Mouse (Mus musculus) embryonic facial prominence, embryonic 15.5 days (tissue): ENCODE results near the gene Limch1. TPM values are rescaled to one million over a fixed set of nuclear protein-coding genes. Genes with fewer than 3 reads are reported as not detected.
A peak's percentile ranks its signal among the peaks of the same experiment; 100 is the strongest.

Source experiments
- ATAC-seq: fragments of 200-750 bp; cut with Nextera tagmentation; 2 replicates; pipeline ENCODE4 v1.8.0; 2017; ENCODE audit warnings: low read depth, moderate TSS enrichment; ENCODE audit not compliant: insufficient number of reproducible peaks, low FRiP score, low TSS enrichment
- H3K27ac ChIP-seq: fragments of 300-500 bp; sonication (generic); replicated peaks from 2 replicates; pipeline ENCODE4 v1.5.1; 2015; ENCODE audit warnings: mild to moderate bottlenecking, inconsistent platforms
- H3K27me3 ChIP-seq: fragments of 300-500 bp; sonication (generic); 2 replicates; pipeline ENCODE4 v1.6.1; 2015; ENCODE audit warnings: inconsistent platforms
- H3K36me3 ChIP-seq: fragments of 300-500 bp; sonication (generic); 2 replicates; pipeline ENCODE4 v1.6.1; 2015; ENCODE audit warnings: mild to moderate bottlenecking, inconsistent platforms
- H3K4me1 ChIP-seq: fragments of 300-500 bp; sonication (generic); 2 replicates; pipeline ENCODE4 v1.6.1; 2015; ENCODE audit warnings: inconsistent platforms
- H3K4me2 ChIP-seq: fragments of 300-500 bp; sonication (generic); replicated peaks from 2 replicates; pipeline ENCODE4 v1.6.1; 2015; ENCODE audit warnings: mild to moderate bottlenecking, inconsistent platforms
- H3K4me3 ChIP-seq: fragments of 300-500 bp; sonication (generic); replicated peaks from 2 replicates; pipeline ENCODE4 v1.5.1; 2015; ENCODE audit warnings: mild to moderate bottlenecking, inconsistent platforms
- H3K9ac ChIP-seq: fragments of 300-500 bp; sonication (generic); 2 replicates; pipeline ENCODE4 v1.6.1; 2015; ENCODE audit warnings: inconsistent platforms
- H3K9me3 ChIP-seq: fragments of 300-500 bp; sonication (generic); replicated peaks from 2 replicates; pipeline ENCODE4 v1.6.1; 2016; ENCODE audit warnings: inconsistent platforms
- WGBS: fragments of 180-500 bp; shearing (Covaris S2); methylation state at CpG from one replicate; pipeline ENCODE4 v1.1.7; 2015; 5-methylcytosine and 5-hydroxymethylcytosine counted together
- polyA plus RNA-seq: library from polyadenylated mRNA; unstranded; fragments of >200 nt; fragmentation: Nextera tagmentation; extraction: Ambion mirVana; gene quantifications from 2 replicates; pipeline ENCODE4 v1.2.1, GENCODE M21; 2015

The Limch1 gene
- polyA plus RNA-seq, 1 experiment from 2014 or later, result 85.9 TPM

DNA sequence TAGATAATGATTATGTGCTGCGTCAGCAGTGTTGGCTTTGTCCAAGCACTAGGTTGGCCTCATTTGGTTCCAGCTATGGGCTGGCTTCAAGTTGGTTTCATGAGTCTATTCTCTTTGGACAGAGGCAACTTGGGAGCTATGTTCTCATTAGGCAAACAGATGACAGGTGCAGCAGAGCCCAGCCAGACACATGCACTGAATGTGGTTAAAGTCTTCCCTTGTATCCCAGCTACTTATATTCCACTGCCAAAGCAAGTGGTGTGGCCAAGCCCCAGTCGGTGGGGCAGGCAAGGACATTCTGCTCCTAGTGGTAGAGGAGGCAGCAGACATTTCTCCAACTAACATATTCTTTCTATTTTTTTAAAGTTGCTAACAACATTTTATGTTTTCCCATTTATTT lies 16.4 kb downstream of the Limch1 start:
- Histone ChIP-seq H3K9ac (no peak overlapping the region), H3K4me2 (no peak overlapping the region), H3K27me3 (no peaks in the 10 kb centered on the region), H3K4me1 (0 out of 2 replicates have a peak, but pooled peaks cover 1% of the 10 kb centered on the region), H3K36me3 (no peaks in the 10 kb centered on the region), H3K27ac (no peak overlapping the region), H3K9me3 (no peaks in the 10 kb centered on the region), H3K4me3 (no peak overlapping the region)
- ATAC-seq, result no peak
- WGBS, result 84% methylated on average over 2 of the region's 2 CpGs

DNA sequence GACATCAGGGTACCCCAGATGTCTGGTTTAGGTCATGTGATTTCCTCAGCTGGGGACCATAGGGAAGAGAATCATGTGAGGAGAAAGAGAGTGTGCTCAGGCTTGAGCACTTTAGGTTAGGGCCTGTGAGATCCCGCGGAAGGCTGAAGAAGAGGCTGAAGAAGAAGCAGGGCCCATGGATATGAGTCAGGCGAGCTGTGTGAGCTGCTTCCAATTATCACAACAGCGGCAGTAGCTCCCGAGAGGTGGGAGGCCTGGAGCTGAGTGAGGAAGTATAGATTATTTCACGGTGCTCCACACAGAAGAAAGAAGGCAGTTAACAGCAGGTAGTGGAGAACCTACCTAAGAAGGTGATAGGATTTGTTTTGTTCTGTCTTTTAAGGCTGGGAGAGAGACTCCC lies 18.5 kb downstream of the Limch1 start:
- no peak overlapping the region for H3K4me2 ChIP-seq
- 54% methylated on average over 6 of the region's 6 CpGs for WGBS
- no peak overlapping the region for H3K27ac ChIP-seq
- no peaks in the 10 kb centered on the region for H3K27me3 ChIP-seq
- no peak overlapping the region for H3K9ac ChIP-seq
- peaks cover 9% of the 10 kb centered on the region; the same call in 1 of the 2 replicates for H3K4me1 ChIP-seq
- no peaks in the 10 kb centered on the region for H3K9me3 ChIP-seq
- H3K4me3 ChIP-seq, result no peak overlapping the region
- no peaks in the 10 kb centered on the region for H3K36me3 ChIP-seq
- no peak for ATAC-seq

DNA sequence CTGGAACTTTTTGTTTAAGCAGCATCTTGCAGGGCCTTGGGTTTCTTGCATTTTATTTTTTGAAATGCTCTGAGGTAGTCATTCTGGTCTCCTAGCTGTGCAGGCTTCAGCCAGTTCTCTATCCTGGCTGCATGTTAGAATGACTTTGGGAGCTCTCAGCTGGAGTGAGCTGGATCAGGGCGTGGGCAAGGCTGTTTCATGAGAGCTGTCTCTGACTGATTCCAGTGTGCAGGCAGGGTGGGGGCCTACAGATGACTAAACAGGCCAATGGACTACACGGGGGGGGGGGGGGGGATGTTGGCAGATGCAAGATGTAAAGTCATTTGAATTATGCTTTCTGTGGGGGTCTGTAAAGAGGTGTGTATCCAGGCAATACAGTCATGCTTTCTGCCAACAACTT lies 20.3 kb downstream of the Limch1 start:
- ATAC-seq, result no peak
- no peak overlapping the region for H3K9ac ChIP-seq
- H3K9me3 ChIP-seq, result no peaks in the 10 kb centered on the region
- no peaks in the 10 kb centered on the region for H3K36me3 ChIP-seq
- no peaks in the 10 kb centered on the region for H3K27me3 ChIP-seq
- H3K4me3 ChIP-seq, result no peak overlapping the region
- peaks cover 9% of the 10 kb centered on the region; the same call in 1 of the 2 replicates for H3K4me1 ChIP-seq
- WGBS, result 75% methylated on average over 2 of the region's 2 CpGs
- H3K27ac ChIP-seq, result no peak overlapping the region
- H3K4me2 ChIP-seq, result no peak overlapping the region

DNA sequence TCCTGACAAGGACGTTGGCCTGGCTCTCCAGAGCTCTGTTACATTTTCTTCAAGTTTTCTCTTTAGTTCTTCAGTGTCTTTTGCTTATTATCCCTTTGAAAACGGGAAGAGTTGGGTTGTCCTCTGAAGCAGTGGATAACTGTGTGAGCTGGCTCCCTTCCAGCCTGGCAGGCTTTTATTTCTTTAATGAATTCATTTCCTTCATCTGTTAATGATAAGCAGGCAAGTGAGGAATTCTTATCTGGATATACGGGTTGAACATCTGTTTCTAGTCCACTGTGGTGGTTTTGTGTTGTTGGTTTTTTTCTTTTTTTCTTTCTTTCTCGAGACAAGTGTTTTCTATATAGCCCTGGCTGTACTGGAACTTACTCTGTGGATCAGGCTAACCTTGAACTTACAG lies 22.4 kb downstream of the Limch1 start:
- H3K4me2 ChIP-seq, result no peak overlapping the region
- H3K27me3 ChIP-seq, result no peaks in the 10 kb centered on the region
- no peak overlapping the region for H3K9ac ChIP-seq
- H3K27ac ChIP-seq, result 0 out of 2 replicates have a peak overlapping the region, but pooled peaks have one; percentile 5
- H3K9me3 ChIP-seq, result no peaks in the 10 kb centered on the region
- H3K4me3 ChIP-seq, result no peak overlapping the region
- WGBS, result 12% methylated on average over 4 of the region's 4 CpGs
- no peaks in the 10 kb centered on the region for H3K36me3 ChIP-seq
- peaks cover 9% of the 10 kb centered on the region; the same call in 1 of the 2 replicates for H3K4me1 ChIP-seq
- no peak for ATAC-seq

DNA sequence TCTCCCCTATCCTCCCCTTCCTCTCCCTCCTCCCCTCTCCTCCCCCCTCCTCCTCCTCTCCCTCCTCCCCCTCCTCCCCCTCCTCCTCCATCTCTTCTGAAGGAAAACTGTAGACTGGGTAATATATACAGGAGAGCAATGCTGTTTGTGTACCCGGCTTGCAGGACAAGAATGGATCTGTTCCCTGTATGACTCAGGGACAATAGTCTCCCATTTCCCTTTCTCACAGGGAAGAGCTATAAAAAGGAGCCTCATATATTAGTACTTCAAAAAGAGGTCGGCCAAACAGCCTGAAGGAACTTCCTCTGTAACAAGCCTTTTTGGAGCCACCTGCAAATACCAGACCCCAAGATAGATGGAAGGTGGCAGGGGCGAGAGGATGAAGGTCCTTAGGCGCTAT lies 23.4 kb downstream of the Limch1 start:
- H3K27ac ChIP-seq, result no peak overlapping the region
- no peak for ATAC-seq
- H3K4me2 ChIP-seq, result no peak overlapping the region
- no peaks in the 10 kb centered on the region for H3K36me3 ChIP-seq
- H3K4me3 ChIP-seq, result no peak overlapping the region
- peaks cover 9% of the 10 kb centered on the region; the same call in 1 of the 2 replicates for H3K4me1 ChIP-seq
- 67% methylated on average over 4 of the region's 4 CpGs for WGBS
- no peak overlapping the region for H3K9ac ChIP-seq
- H3K27me3 ChIP-seq, result no peaks in the 10 kb centered on the region
- H3K9me3 ChIP-seq, result no peaks in the 10 kb centered on the region

DNA sequence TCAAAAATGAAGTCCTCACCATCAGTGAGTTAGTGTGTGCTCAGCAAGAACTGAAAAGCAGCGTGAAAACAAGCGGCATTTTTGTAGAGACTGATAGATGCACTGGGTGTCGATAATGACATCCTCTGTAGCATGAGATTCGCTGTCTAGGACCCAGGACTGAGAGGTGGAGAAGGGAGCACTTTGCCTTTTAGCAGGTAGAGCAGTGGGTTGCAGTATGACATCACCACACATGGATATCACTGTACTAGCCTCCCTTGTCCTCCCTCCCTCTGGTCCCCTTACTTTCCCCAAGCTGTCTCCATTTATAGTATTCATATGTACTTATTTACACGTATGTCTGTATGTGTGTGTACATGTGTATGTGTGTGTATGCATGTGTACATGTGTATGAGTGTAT lies 23.9 kb downstream of the Limch1 start:
- WGBS, result 86% methylated on average over 5 of the region's 5 CpGs
- no peaks in the 10 kb centered on the region for H3K9me3 ChIP-seq
- no peak overlapping the region for H3K4me3 ChIP-seq
- no peak for ATAC-seq
- H3K4me2 ChIP-seq, result no peak overlapping the region
- no peaks in the 10 kb centered on the region for H3K36me3 ChIP-seq
- peaks cover 9% of the 10 kb centered on the region; the same call in 1 of the 2 replicates for H3K4me1 ChIP-seq
- no peak overlapping the region for H3K27ac ChIP-seq
- no peaks in the 10 kb centered on the region for H3K27me3 ChIP-seq
- no peak overlapping the region for H3K9ac ChIP-seq

DNA sequence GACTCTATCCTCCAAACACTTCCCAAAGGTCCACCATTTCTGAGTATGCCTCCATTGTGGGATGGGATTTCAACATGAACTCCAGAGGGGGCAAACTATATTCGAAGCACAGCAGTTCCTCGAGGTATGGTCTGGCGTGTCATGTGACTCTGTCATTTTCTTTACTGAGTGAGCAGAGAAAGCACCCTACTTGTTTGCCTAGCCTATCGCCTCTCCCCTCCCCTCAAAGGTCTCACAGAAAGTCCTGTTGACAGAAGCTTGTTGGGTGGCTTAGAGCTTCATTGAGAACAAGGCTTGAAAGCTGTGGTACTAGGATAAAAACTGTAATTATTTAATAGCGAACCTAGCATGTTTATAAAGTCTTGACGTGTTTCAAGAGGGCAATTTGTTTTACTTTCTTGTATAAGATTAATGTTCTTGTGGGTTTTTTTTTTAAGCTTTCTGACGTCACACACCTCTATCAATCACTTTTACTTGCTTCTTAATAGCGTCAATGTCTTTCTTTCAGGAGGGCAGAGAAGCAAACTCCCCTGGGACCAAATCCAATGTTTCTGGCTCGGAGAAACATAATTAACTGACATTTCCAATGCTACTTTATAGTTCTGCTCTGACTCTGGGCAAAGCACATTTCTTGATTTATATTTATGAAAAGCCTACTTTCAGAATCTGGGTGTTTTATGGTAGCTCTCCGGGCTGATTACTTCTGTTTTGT lies 32.5 kb downstream of the Limch1 start:
- no peak overlapping the region for H3K9ac ChIP-seq
- ATAC-seq, result no peak
- 72% methylated on average over 10 of the region's 10 CpGs for WGBS
- H3K4me1 ChIP-seq, result peaks cover 8% of the 10 kb centered on the region; the same call in 1 of the 2 replicates
- no peak overlapping the region for H3K27ac ChIP-seq
- H3K27me3 ChIP-seq, result no peaks in the 10 kb centered on the region
- no peaks in the 10 kb centered on the region for H3K36me3 ChIP-seq
- H3K4me2 ChIP-seq, result no peak overlapping the region
- H3K9me3 ChIP-seq, result no peaks in the 10 kb centered on the region
- H3K4me3 ChIP-seq, result no peak overlapping the region

DNA sequence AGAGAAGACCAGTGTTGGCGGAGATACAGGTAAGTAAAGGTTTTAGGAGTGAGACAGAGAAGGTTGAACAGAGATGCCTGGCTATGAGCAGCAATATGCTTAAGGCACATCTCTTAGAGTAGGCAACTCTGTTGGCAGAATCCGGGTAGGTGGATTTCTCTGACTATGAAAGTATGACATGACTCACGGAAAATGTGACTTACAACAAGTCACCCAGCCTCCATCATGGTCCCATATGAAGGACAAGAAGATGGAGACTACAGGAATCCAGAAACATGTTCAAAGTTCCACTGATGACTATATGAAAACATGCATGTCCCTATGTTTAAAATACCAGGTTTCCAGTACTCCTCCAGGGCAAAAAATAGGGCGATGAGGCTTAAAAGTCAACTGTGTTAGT lies 34.7 kb downstream of the Limch1 start:
- no peak overlapping the region for H3K27ac ChIP-seq
- ATAC-seq, result no peak
- H3K27me3 ChIP-seq, result no peaks in the 10 kb centered on the region
- peaks cover 8% of the 10 kb centered on the region; the same call in 1 of the 2 replicates for H3K4me1 ChIP-seq
- WGBS, result 92% methylated on average over 4 of the region's 4 CpGs
- no peak overlapping the region for H3K4me3 ChIP-seq
- no peak overlapping the region for H3K4me2 ChIP-seq
- no peaks in the 10 kb centered on the region for H3K9me3 ChIP-seq
- no peak overlapping the region for H3K9ac ChIP-seq
- no peaks in the 10 kb centered on the region for H3K36me3 ChIP-seq

DNA sequence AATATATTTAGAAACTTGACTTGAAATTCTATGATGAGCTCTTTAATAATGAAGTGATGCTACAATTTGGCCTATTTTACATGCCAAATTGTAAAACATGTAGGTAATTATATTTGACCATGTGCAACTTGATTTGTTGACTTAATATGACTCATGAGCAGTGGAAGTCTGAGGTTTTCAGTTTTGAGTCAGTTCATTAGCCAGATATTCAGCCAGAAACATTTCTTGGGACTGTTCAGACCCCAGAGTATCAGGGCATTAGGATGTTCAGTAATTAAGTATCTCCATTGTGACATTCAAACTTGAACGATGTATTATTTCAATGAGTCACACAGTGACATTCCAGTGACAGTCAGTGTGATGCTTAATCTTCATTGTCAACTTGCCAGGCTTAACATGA lies 35.9 kb downstream of the Limch1 start:
- Histone ChIP-seq H3K4me2 (no peak overlapping the region), H3K27me3 (no peaks in the 10 kb centered on the region), H3K4me1 (peaks cover 6% of the 10 kb centered on the region; the same call in 1 of the 2 replicates), H3K36me3 (no peaks in the 10 kb centered on the region), H3K9me3 (no peaks in the 10 kb centered on the region), H3K27ac (no peak overlapping the region), H3K9ac (no peak overlapping the region), H3K4me3 (no peak overlapping the region)
- ATAC-seq, result no peak
- 73% methylated on average over 1 of the region's 1 CpGs for WGBS

DNA sequence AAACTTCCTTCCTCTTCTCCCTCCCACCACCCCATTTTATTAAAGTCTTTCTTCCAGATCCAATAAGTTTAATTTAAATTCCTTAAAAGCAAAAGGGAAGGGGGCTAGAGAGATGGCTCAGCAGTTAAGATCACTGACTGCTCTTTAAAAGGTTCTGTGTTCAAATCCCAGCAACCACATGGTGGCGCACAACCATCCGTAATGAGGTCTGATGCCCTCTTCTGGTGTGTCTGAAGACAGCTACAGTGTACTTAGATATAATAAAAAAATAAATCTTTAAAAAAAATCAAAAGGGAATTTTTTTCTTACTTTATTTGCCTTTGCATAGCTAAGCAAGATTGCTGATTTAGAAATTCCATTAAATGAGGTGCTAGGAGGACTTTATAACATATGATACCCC lies 37.2 kb downstream of the Limch1 start:
- Histone ChIP-seq H3K9me3 (no peaks in the 10 kb centered on the region), H3K4me1 (peaks cover 6% of the 10 kb centered on the region; the same call in 1 of the 2 replicates), H3K4me3 (no peak overlapping the region), H3K27me3 (no peaks in the 10 kb centered on the region), H3K9ac (no peak overlapping the region), H3K27ac (no peak overlapping the region), H3K4me2 (no peak overlapping the region), H3K36me3 (no peaks in the 10 kb centered on the region)
- WGBS, result 86% methylated on average over 2 of the region's 2 CpGs
- ATAC-seq, result no peak

DNA sequence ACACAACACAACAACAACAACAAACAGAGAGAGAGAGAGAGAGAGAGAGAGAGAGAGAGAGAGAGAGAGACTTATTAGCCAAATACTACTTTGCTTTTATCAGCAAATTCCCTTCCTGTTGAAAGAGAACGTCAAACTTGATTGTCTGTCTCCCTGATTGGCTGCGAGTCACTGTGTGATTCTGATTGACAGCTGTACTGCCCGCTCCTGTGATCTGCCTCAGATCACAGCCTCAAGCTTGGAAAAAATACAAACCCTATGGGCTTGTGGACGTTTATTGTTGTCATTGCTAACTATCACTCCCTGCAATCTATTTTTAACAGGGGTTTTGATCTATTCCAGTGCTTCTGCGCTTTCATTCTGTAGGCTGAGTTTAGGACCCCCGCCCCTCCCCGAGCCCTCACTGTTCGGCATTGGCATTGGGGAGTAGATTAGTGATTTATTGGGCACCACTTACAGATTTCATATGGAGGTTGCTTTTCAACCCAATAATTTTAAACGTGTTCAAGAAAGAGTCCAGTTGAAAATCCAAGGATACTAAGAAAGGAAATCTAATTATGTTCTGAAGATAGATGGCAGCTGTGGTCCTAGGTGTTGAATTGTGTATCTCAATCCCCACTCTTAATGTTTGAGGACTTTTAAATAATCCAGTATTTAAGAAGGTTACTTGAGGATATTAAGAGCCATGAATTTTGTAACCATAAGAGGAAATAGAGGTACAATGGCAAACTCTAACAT lies 39.2 kb downstream of the Limch1 start:
- ATAC-seq, result no peak
- Histone ChIP-seq H3K27ac (no peak overlapping the region), H3K4me2 (no peak overlapping the region), H3K4me3 (no peak overlapping the region), H3K27me3 (no peaks in the 10 kb centered on the region), H3K9me3 (no peaks in the 10 kb centered on the region), H3K4me1 (peaks cover 6% of the 10 kb centered on the region; the same call in 1 of the 2 replicates), H3K9ac (no peak overlapping the region), H3K36me3 (no peaks in the 10 kb centered on the region)
- 61% methylated on average over 9 of the region's 9 CpGs for WGBS
